Mouse (Mus musculus) forebrain, embryonic 16.5 days (tissue): Measurements from ENCODE around the gene Gm43064. TPM values are rescaled to one million over a fixed set of nuclear protein-coding genes. Genes with fewer than 3 reads are reported as not detected.

ENCODE experiments used
- ATAC-seq: fragments of 200-750 bp; cut with Nextera tagmentation; 2 replicates; pipeline ENCODE4 v1.8.0; 2017; ENCODE audit warnings: mild to moderate bottlenecking, moderate library complexity
- H3K27ac ChIP-seq: fragments of 300-500 bp; sonication (generic); 2 replicates; pipeline ENCODE4 v1.5.1; 2014; ENCODE audit warnings: low read length, control low read depth
- H3K27me3 ChIP-seq: fragments of 300-500 bp; sonication (generic); replicated peaks from 2 replicates; pipeline ENCODE4 v1.6.1; 2014; ENCODE audit warnings: low read length; ENCODE audit not compliant: control insufficient read depth, insufficient read depth
- H3K36me3 ChIP-seq: fragments of 300-500 bp; sonication (generic); 2 replicates; pipeline ENCODE4 v1.6.1; 2014; ENCODE audit not compliant: control insufficient read depth, insufficient read depth
- H3K4me1 ChIP-seq: fragments of 300-500 bp; sonication (generic); replicated peaks from 2 replicates; pipeline ENCODE4 v1.6.1; 2014; ENCODE audit warnings: low read length; ENCODE audit not compliant: control insufficient read depth, insufficient read depth
- H3K4me2 ChIP-seq: fragments of 300-500 bp; sonication (generic); 2 replicates; pipeline ENCODE4 v1.6.1; 2014; ENCODE audit warnings: mild to moderate bottlenecking, low read length, control low read depth
- H3K4me3 ChIP-seq: fragments of 300-500 bp; sonication (generic); replicated peaks from 2 replicates; pipeline ENCODE4 v1.5.1; 2014; ENCODE audit warnings: mild to moderate bottlenecking, low read length, control low read depth
- H3K9ac ChIP-seq: fragments of 300-500 bp; sonication (generic); replicated peaks from 2 replicates; pipeline ENCODE4 v1.6.1; 2014; ENCODE audit warnings: low read depth, low read length, control low read depth
- H3K9me3 ChIP-seq: fragments of 300-500 bp; sonication (generic); 2 replicates; pipeline ENCODE4 v1.6.1; 2016; ENCODE audit warnings: low read length; ENCODE audit not compliant: control insufficient read depth
- WGBS: fragments of 180-500 bp; shearing (Covaris S2); extraction: QIAGEN DNeasy Blood & Tissue Kit; methylation state at CpG from one replicate; pipeline ENCODE4 v1.1.7; 2014; 5-methylcytosine and 5-hydroxymethylcytosine counted together
- polyA plus RNA-seq: library from polyadenylated mRNA; unstranded; fragments of >200 nt; fragmentation: Nextera tagmentation; extraction: Ambion mirVana; gene quantifications from 2 replicates; pipeline ENCODE4 v1.2.1, GENCODE M21; 2015

Gm43064 gene
- polyA plus RNA-seq, 1 experiment from 2014 or later, result 0.13 TPM

DNA sequence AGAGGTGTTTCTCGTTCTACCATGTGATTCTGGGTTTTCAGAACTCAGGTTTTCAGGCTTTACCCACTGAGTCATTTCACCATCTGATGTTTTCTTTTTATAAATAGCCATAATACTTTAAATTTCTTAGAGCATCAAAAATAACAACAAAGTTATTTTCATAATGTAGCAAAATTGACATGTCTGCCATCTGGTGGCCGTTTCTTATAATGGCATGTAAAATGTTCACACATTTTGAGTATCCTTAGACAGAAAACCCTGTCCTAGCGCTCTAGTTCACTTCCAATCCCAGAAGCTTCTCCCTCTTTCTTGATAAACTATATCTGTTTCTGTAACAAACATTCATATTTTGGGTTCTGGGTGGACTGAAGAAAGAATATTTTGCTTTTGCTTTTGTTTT lies 78.2 kb downstream of the Gm43064 start:
- no peak overlapping the region for H3K4me2 ChIP-seq
- no peaks in the 10 kb centered on the region for H3K36me3 ChIP-seq
- WGBS, result 32% methylated on average over 3 of the region's 3 CpGs
- H3K9me3 ChIP-seq, result no peaks in the 10 kb centered on the region
- no peak overlapping the region for H3K27ac ChIP-seq
- H3K9ac ChIP-seq, result no peak overlapping the region
- H3K4me3 ChIP-seq, result no peak overlapping the region
- ATAC-seq, result no peak
- H3K27me3 ChIP-seq, result no peaks in the 10 kb centered on the region
- H3K4me1 ChIP-seq, result no peaks in the 10 kb centered on the region

Other genes starting within 250 kb of the Gm43064 start
- 23.5 and 25.4 TPM in 2 replicates for gene Syt6, start 234.3 kb upstream of the Gm43064 start, polyA plus RNA-seq
- gene Atg4a-ps, start 163.5 kb upstream of the Gm43064 start, polyA plus RNA-seq, result 0.16 and 0.17 TPM in 2 replicates
- 5.1 and 6.8 TPM in 2 replicates for gene Olfml3, start 71.6 kb upstream of the Gm43064 start, polyA plus RNA-seq
- not detected in 2 replicates for gene Gm10964, start 70.2 kb upstream of the Gm43064 start, polyA plus RNA-seq
- 12.7 and 13.6 TPM in 2 replicates for gene Hipk1, start 18.0 kb upstream of the Gm43064 start, polyA plus RNA-seq
- gene Dclre1b, start 129 bp upstream of the Gm43064 start, polyA plus RNA-seq, result 26.2 and 26.8 TPM in 2 replicates
- 24.2 and 25.9 TPM in 2 replicates for gene Ap4b1, start 53 bp upstream of the Gm43064 start, polyA plus RNA-seq
- gene Bcl2l15, start 23.0 kb downstream of the Gm43064 start, polyA plus RNA-seq, result 0.26 and 0.86 TPM in 2 replicates
- gene Ptpn22, start 50.2 kb downstream of the Gm43064 start, polyA plus RNA-seq, result 0.10 and 0.24 TPM in 2 replicates
- gene Rsbn1, start 104.5 kb downstream of the Gm43064 start, polyA plus RNA-seq, result 21.1 and 23.4 TPM in 2 replicates
- gene Phtf1, start 158.5 kb downstream of the Gm43064 start, polyA plus RNA-seq, result 26.0 and 30.3 TPM in 2 replicates